Mouse (Mus musculus) left cerebral cortex, postnatal 25 days (tissue): Measurements from ENCODE around the gene Lpo. TPM values are rescaled to one million over a fixed set of nuclear protein-coding genes. Genes with fewer than 3 reads are reported as not detected.
A peak's percentile ranks its signal among the peaks of the same experiment; 100 is the strongest.

Experiments
- DNase-seq, 2 experiments: peaks; one replicate each; pipeline ENCODE4 v3.0.0; 2022; ENCODE audit warnings: low spot score in 2 of 2, mixed read lengths in 1 of 2
- intact Hi-C: fragments of 180-260 bp; cut with DNase I; formaldehyde crosslinking; loops from one replicate; pipeline ENCODE4 v1.15.1; 2025
- total RNA-seq, 2 experiments: library from RNA; stranded (reverse); gene quantifications; 2 replicates each; pipeline ENCODE4 v1.2.3; 2021

Lpo gene
- total RNA-seq, 2 experiments from 2014 or later = 0.32 to 0.44 TPM

GRCm38 (mm10) chr11:87811396-87811795 is 16.7 kb downstream of the Lpo start:
- intact Hi-C loops = no loop called here
- DNase-seq = no peak

- intact Hi-C loops = no loop called here
- no peak for DNase-seq
These were observed 19.9 kb downstream of the Lpo start for GRCm38 (mm10) chr11:87808236-87808635.

- intact Hi-C loops = no loop called here
- DNase-seq = no peak
These were observed 20.7 kb downstream of the Lpo start for GRCm38 (mm10) chr11:87807433-87807832.

- no peak for DNase-seq
- intact Hi-C loops = no loop called here
These were observed 22.6 kb downstream of the Lpo start for GRCm38 (mm10) chr11:87805448-87805847.

GRCm38 (mm10) chr11:87802621-87803020 is 25.5 kb downstream of the Lpo start:
- DNase-seq = peak in 1 of 2 experiments; percentile 48
- intact Hi-C loops = loop anchor here (5.0 kb wide), 1 partner anchor 150 kb away; no protein-coding TSS in a partner anchor

- peak; percentile 45 to 87 for DNase-seq
- intact Hi-C loops = loop anchor here (5.0 kb wide), 1 partner anchor 151 kb away; no protein-coding TSS in a partner anchor
These were observed 26.3 kb downstream of the Lpo start for GRCm38 (mm10) chr11:87801711-87802275.

- no peak for DNase-seq
- intact Hi-C loops = no loop called here
These were observed 34.6 kb downstream of the Lpo start, which contains the start of gene Mpo for GRCm38 (mm10) chr11:87793460-87793859. TSS of gene Mpo (plus strand) at chr11:87793581.

- intact Hi-C loops = no loop called here
These were observed 38.0 kb downstream of the Lpo start for GRCm38 (mm10) chr11:87790088-87790487.

GRCm38 (mm10) chr11:87780130-87780529 is 48.0 kb downstream of the Lpo start:
- intact Hi-C loops = no loop called here
- no peak for DNase-seq

More at GRCm38 (mm10) chr11:87790088-87790487, 38.0 kb downstream of the Lpo start:
- DNase-seq = no peak

- intact Hi-C loops = no loop called here
- DNase-seq = no peak
These were observed 48.7 kb downstream of the Lpo start for GRCm38 (mm10) chr11:87779392-87779791.

- intact Hi-C loops = no loop called here
- no peak for DNase-seq
These were observed 49.2 kb downstream of the Lpo start for GRCm38 (mm10) chr11:87778915-87779314.

GRCm38 (mm10) chr11:87778100-87778765 is 49.9 kb downstream of the Lpo start:
- intact Hi-C loops = no loop called here
- DNase-seq = peak; percentile 62 to 63

GRCm38 (mm10) chr11:87772354-87772753 is 55.7 kb downstream of the Lpo start:
- intact Hi-C loops = no loop called here
- no peak for DNase-seq

- DNase-seq = peak; percentile 49 to 64
- intact Hi-C loops = loop anchor here (1.0 kb wide), 1 partner anchor 109 kb away; the partner anchor contains the start of gene Rnf43
These were observed 57.1 kb downstream of the Lpo start for GRCm38 (mm10) chr11:87770989-87771388.

- no peak for DNase-seq
- intact Hi-C loops = no loop called here
These were observed 59.3 kb downstream of the Lpo start for GRCm38 (mm10) chr11:87768745-87769144.

- intact Hi-C loops = loop anchor here (2.0 to 5.0 kb wide), 3 partner anchors 27 to 167 kb away; partner anchors contain the start of genes Rnf43 and Supt4a
- peak; percentile 51 to 52 for DNase-seq
These were observed 63.9 kb downstream of the Lpo start for GRCm38 (mm10) chr11:87763988-87764876.

GRCm38 (mm10) chr11:87763511-87763987 is 64.5 kb downstream of the Lpo start:
- peak; percentile 84 to 93 for DNase-seq
- intact Hi-C loops = loop anchor here (2.0 to 5.0 kb wide), 3 partner anchors 27 to 166 kb away; partner anchors contain the start of genes Rnf43 and Supt4a

GRCm38 (mm10) chr11:87762702-87763385 is 65.2 kb downstream of the Lpo start:
- DNase-seq = peak; percentile 50 to 53
- intact Hi-C loops = loop anchor here (2.0 to 5.0 kb wide), 3 partner anchors 26 to 166 kb away; partner anchors contain the start of genes Rnf43 and Supt4a
